Mouse (Mus musculus) heart, postnatal 0 days (tissue): ENCODE measurements around the gene Cdh8. TPM values are rescaled to one million over a fixed set of nuclear protein-coding genes. Genes with fewer than 3 reads are reported as not detected.
"Not testable (repeated sequence)": the region's sequence is repeated elsewhere in the genome, so short reads cannot be mapped to it uniquely, and the experiment has no call there.

Source experiments
- ATAC-seq: fragments of 200-750 bp; cut with Nextera tagmentation; 2 replicates; pipeline ENCODE4 v1.8.0; 2017; ENCODE audit warnings: low read depth, moderate number of reproducible peaks, moderate library complexity; ENCODE audit not compliant: insufficient read depth
- DNase-seq: peaks from one replicate; pipeline ENCODE4 v3.0.0-alpha.2; 2016; ENCODE audit warnings: low spot score
- H3K27ac ChIP-seq: fragments of 300-500 bp; sonication (generic); 2 replicates; pipeline ENCODE4 v1.5.1; 2014; ENCODE audit warnings: low read depth, mild to moderate bottlenecking
- H3K27me3 ChIP-seq: fragments of 300-500 bp; sonication (generic); 2 replicates; pipeline ENCODE4 v1.6.1; 2014; ENCODE audit warnings: low read length, mixed read lengths; ENCODE audit not compliant: control insufficient read depth, insufficient read depth
- H3K36me3 ChIP-seq: fragments of 300-500 bp; sonication (generic); replicated peaks from 2 replicates; pipeline ENCODE4 v1.6.1; 2014; ENCODE audit warnings: low read length, mixed read lengths; ENCODE audit not compliant: control insufficient read depth, insufficient read depth
- H3K4me1 ChIP-seq: fragments of 300-500 bp; sonication (generic); 2 replicates; pipeline ENCODE4 v1.6.1; 2014; ENCODE audit warnings: antibody characterized with exemption; ENCODE audit not compliant: control insufficient read depth, insufficient read depth
- H3K4me2 ChIP-seq: fragments of 300-500 bp; sonication (generic); 2 replicates; pipeline ENCODE4 v1.6.1; 2014; ENCODE audit warnings: low read depth, mild to moderate bottlenecking, low read length, moderate library complexity
- H3K4me3 ChIP-seq: fragments of 300-500 bp; sonication (generic); 2 replicates; pipeline ENCODE4 v1.5.1; 2014; ENCODE audit warnings: low read depth, low read length
- H3K9ac ChIP-seq: fragments of 300-500 bp; sonication (generic); replicated peaks from 2 replicates; pipeline ENCODE4 v1.6.1; 2014; ENCODE audit warnings: low read depth, low read length, mixed read lengths
- H3K9me3 ChIP-seq: fragments of 300-500 bp; sonication (generic); replicated peaks from 2 replicates; pipeline ENCODE4 v1.6.1; 2016; ENCODE audit warnings: low read length; ENCODE audit not compliant: control insufficient read depth
- CTCF ChIP-seq: IDR thresholded peaks from 2 replicates; pipeline ENCODE4 v1.5.1; 2016; ENCODE audit warnings: antibody characterized with exemption, control low read depth, low read depth
- EP300 ChIP-seq: IDR thresholded peaks from 2 replicates; pipeline ENCODE4 v1.6.1; 2016; ENCODE audit warnings: antibody characterized with exemption, low read depth
- WGBS: fragments of 180-500 bp; shearing (Covaris S2); extraction: QIAGEN DNeasy Blood & Tissue Kit; methylation state at CpG from one replicate; pipeline ENCODE4 v1.1.7; 2014; 5-methylcytosine and 5-hydroxymethylcytosine counted together
- polyA plus RNA-seq: library from polyadenylated mRNA; unstranded; fragments of >200 nt; fragmentation: Nextera tagmentation; extraction: Ambion mirVana; gene quantifications from 2 replicates; pipeline ENCODE4 v1.2.1, GENCODE M21; 2015
- total RNA-seq: library from RNA; depleted of rRNA; stranded (reverse); fragments of >200 nt; gene quantifications from 2 replicates; pipeline ENCODE4 v1.2.3, GENCODE M21; 2014; ENCODE audit warnings: low replicate concordance

Gene Cdh8
- total and polyA plus RNA-seq, 2 experiments from 2014 or later: 0.15 to 0.19 TPM

GRCm38 (mm10) chr8:99190643-99191042 is 225.6 kb downstream of the Cdh8 start:
- no peak overlapping the region for H3K4me3 ChIP-seq

GRCm38 (mm10) chr8:99186879-99187278 is 229.4 kb downstream of the Cdh8 start:
- no peak overlapping the region for H3K9ac ChIP-seq
- ATAC-seq: no peak
- no peak overlapping the region for H3K4me3 ChIP-seq
- no peaks in the 10 kb centered on the region for H3K9me3 ChIP-seq
- DNase-seq: no peak
- WGBS: 84% methylated on average over 5 of the region's 5 CpGs
- no peaks in the 10 kb centered on the region for H3K4me1 ChIP-seq
- H3K36me3 ChIP-seq: no peaks in the 10 kb centered on the region
- H3K27ac ChIP-seq: no peak overlapping the region
- no peaks in the 10 kb centered on the region for H3K27me3 ChIP-seq
- TF ChIP-seq EP300 (no peak), CTCF (no peak)
- no peak overlapping the region for H3K4me2 ChIP-seq

More at GRCm38 (mm10) chr8:99190643-99191042, 225.6 kb downstream of the Cdh8 start:
- H3K27me3 ChIP-seq: no peaks in the 10 kb centered on the region
- TF ChIP-seq EP300: no peak
- no peak for TF ChIP-seq CTCF
- WGBS: 59% methylated on average over 2 of the region's 2 CpGs
- no peaks in the 10 kb centered on the region for H3K9me3 ChIP-seq
- H3K36me3 ChIP-seq: no peaks in the 10 kb centered on the region
- DNase-seq: no peak
- H3K9ac ChIP-seq: no peak overlapping the region
- H3K4me2 ChIP-seq: no peak overlapping the region
- no peak overlapping the region for H3K27ac ChIP-seq
- ATAC-seq: no peak
- no peaks in the 10 kb centered on the region for H3K4me1 ChIP-seq

- ATAC-seq (no peak), DNase-seq (no peak)
- H3K36me3 ChIP-seq: no peaks in the 10 kb centered on the region
- H3K4me2 ChIP-seq: no peak overlapping the region
- H3K9me3 ChIP-seq: no peaks in the 10 kb centered on the region
- no peak overlapping the region for H3K9ac ChIP-seq
- H3K27me3 ChIP-seq: no peaks in the 10 kb centered on the region
- H3K27ac ChIP-seq: no peak overlapping the region
- H3K4me3 ChIP-seq: no peak overlapping the region
- H3K4me1 ChIP-seq: no peaks in the 10 kb centered on the region
- TF ChIP-seq CTCF (no peak), EP300 (no peak)
These were observed 232.1 kb downstream of the Cdh8 start for GRCm38 (mm10) chr8:99184186-99184585.

- H3K4me3 ChIP-seq: no peak overlapping the region
These were observed 249.3 kb downstream of the Cdh8 start for GRCm38 (mm10) chr8:99166966-99167365.

GRCm38 (mm10) chr8:99161633-99162032 is 254.6 kb downstream of the Cdh8 start:
- H3K9me3 ChIP-seq: no peaks in the 10 kb centered on the region
- H3K36me3 ChIP-seq: no peaks in the 10 kb centered on the region
- no peak overlapping the region for H3K9ac ChIP-seq
- 13% methylated on average over 4 of the region's 4 CpGs for WGBS
- no peak overlapping the region for H3K27ac ChIP-seq
- DNase-seq (no peak), ATAC-seq (no peak)
- no peak overlapping the region for H3K4me3 ChIP-seq
- no peaks in the 10 kb centered on the region for H3K4me1 ChIP-seq
- H3K27me3 ChIP-seq: no peaks in the 10 kb centered on the region
- no peak overlapping the region for H3K4me2 ChIP-seq
- TF ChIP-seq CTCF (no peak), EP300 (no peak)

More at GRCm38 (mm10) chr8:99166966-99167365, 249.3 kb downstream of the Cdh8 start:
- 37% methylated on average over 3 of the region's 3 CpGs for WGBS
- no peak overlapping the region for H3K4me2 ChIP-seq
- H3K9me3 ChIP-seq: no peaks in the 10 kb centered on the region
- no peaks in the 10 kb centered on the region for H3K36me3 ChIP-seq
- H3K9ac ChIP-seq: no peak overlapping the region
- no peak for DNase-seq
- ATAC-seq: no peak
- H3K27ac ChIP-seq: no peak overlapping the region
- TF ChIP-seq EP300 (no peak), CTCF (no peak)
- no peaks in the 10 kb centered on the region for H3K27me3 ChIP-seq
- no peaks in the 10 kb centered on the region for H3K4me1 ChIP-seq

DNA sequence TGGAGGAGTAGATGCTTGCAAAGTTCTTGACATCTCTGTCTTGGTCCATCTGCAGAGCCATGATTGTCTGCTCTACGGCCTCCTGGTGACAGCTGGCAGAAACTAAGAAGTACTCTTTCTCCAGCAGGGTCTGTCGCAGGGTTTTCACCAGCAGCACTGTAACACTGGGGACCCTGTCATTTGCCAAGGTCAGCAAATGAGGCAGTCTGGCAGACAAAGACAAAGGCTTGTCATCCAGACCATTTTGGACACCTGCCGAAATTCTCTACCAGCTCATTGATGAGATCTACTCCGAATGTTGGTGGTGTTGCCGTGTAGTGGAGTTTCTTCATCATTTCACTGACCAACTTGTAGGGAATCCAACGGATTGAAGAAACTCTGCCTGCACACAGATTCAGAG is 270.8 kb downstream of the Cdh8 start:
- H3K9me3 ChIP-seq: no peaks in the 10 kb centered on the region
- no peak for TF ChIP-seq CTCF
- no peak for TF ChIP-seq EP300
- H3K27me3 ChIP-seq: no peaks in the 10 kb centered on the region
- no peak overlapping the region for H3K4me2 ChIP-seq
- H3K36me3 ChIP-seq: no peaks in the 10 kb centered on the region
- no peak overlapping the region for H3K4me3 ChIP-seq
- no peak overlapping the region for H3K27ac ChIP-seq
- ATAC-seq: no peak
- no peaks in the 10 kb centered on the region for H3K4me1 ChIP-seq
- no peak for DNase-seq
- WGBS: 86% methylated on average over 6 of the region's 6 CpGs
- no peak overlapping the region for H3K9ac ChIP-seq

GRCm38 (mm10) chr8:99144761-99145160 is 271.5 kb downstream of the Cdh8 start:
- H3K4me3 ChIP-seq, H3K4me2 ChIP-seq, H3K27me3 ChIP-seq, DNase-seq, H3K36me3 ChIP-seq, H3K9me3 ChIP-seq, H3K4me1 ChIP-seq, H3K27ac ChIP-seq, H3K9ac ChIP-seq, ATAC-seq: not testable (repeated sequence)
- WGBS: 58% methylated on average over 1 of the region's 1 CpGs
